Mouse (Mus musculus) stomach, embryonic 14.5 days (tissue): ENCODE measurements at regions not wholly inside any gene's neighbourhood (a gene's known extent, or its start where the extent isn't known, plus 50 kb on each side); places are given as distances from the start of the nearest gene placed in this dataset.

ENCODE experiments used
- ATAC-seq: fragments of 200-750 bp; cut with Nextera tagmentation; 2 replicates; pipeline ENCODE4 v1.8.0; 2017; ENCODE audit warnings: low read depth, moderate TSS enrichment; ENCODE audit not compliant: insufficient number of reproducible peaks, insufficient read depth, low FRiP score
- H3K27ac ChIP-seq: fragments of 300-500 bp; sonication (generic); 2 replicates; pipeline ENCODE4 v1.5.1; 2014; ENCODE audit warnings: mild to moderate bottlenecking, low read length, moderate library complexity, mixed read lengths
- H3K27me3 ChIP-seq: fragments of 300-500 bp; sonication (generic); 2 replicates; pipeline ENCODE4 v1.6.1; 2014; ENCODE audit warnings: low read length, control low read depth, mixed read lengths; ENCODE audit not compliant: control insufficient read depth, insufficient read depth
- H3K36me3 ChIP-seq: fragments of 300-500 bp; sonication (generic); 2 replicates; pipeline ENCODE4 v1.6.1; 2014; ENCODE audit warnings: mild to moderate bottlenecking, control low read depth, low read length, moderate library complexity, mixed read lengths; ENCODE audit not compliant: control insufficient read depth, insufficient read depth
- H3K4me1 ChIP-seq: fragments of 300-500 bp; sonication (generic); 2 replicates; pipeline ENCODE4 v1.6.1; 2014; ENCODE audit warnings: low read length, control low read depth, mixed read lengths; ENCODE audit not compliant: control insufficient read depth, insufficient read depth
- H3K4me2 ChIP-seq: fragments of 300-500 bp; sonication (generic); replicated peaks from 2 replicates; pipeline ENCODE4 v1.6.1; 2014; ENCODE audit warnings: low read depth, low read length, control low read depth
- H3K4me3 ChIP-seq: fragments of 300-500 bp; sonication (generic); 2 replicates; pipeline ENCODE4 v1.5.1; 2014; ENCODE audit warnings: low read depth, low read length, control low read depth
- H3K9ac ChIP-seq: fragments of 300-500 bp; sonication (generic); replicated peaks from 2 replicates; pipeline ENCODE4 v1.6.1; 2014; ENCODE audit warnings: low read depth, mild to moderate bottlenecking, control low read depth, low read length, moderate library complexity, mixed read lengths
- H3K9me3 ChIP-seq: fragments of 300-500 bp; sonication (generic); 2 replicates; pipeline ENCODE4 v1.6.1; 2016; ENCODE audit warnings: low read depth, low read length, control low read depth; ENCODE audit not compliant: control insufficient read depth
- WGBS: fragments of 180-500 bp; shearing (Covaris S2); extraction: QIAGEN DNeasy Blood & Tissue Kit; methylation state at CpG from one replicate; pipeline ENCODE4 v1.1.7; 2014; 5-methylcytosine and 5-hydroxymethylcytosine counted together

GRCm38 (mm10) chr15:97188545-97188944, 58.4 kb upstream of the Pced1b start:
- Histone ChIP-seq H3K9ac (no peak overlapping the region), H3K9me3 (no peaks in the 10 kb centered on the region), H3K27me3 (no peaks in the 10 kb centered on the region), H3K36me3 (no peaks in the 10 kb centered on the region), H3K4me1 (no peaks in the 10 kb centered on the region), H3K27ac (no peak overlapping the region), H3K4me2 (no peak overlapping the region), H3K4me3 (no peak overlapping the region)
- WGBS: 74% methylated on average over 17 of the region's 17 CpGs
- no peak for ATAC-seq

GRCm38 (mm10) chr15:97187831-97188230, 59.1 kb upstream of the Pced1b start:
- WGBS: 31% methylated on average over 3 of the region's 3 CpGs
- Histone ChIP-seq H3K27ac (no peak overlapping the region), H3K9ac (no peak overlapping the region), H3K4me3 (no peak overlapping the region), H3K4me1 (no peaks in the 10 kb centered on the region), H3K9me3 (no peaks in the 10 kb centered on the region), H3K36me3 (no peaks in the 10 kb centered on the region), H3K4me2 (no peak overlapping the region), H3K27me3 (no peaks in the 10 kb centered on the region)
- ATAC-seq: no peak

GRCm38 (mm10) chr15:97186034-97186433, 60.9 kb upstream of the Pced1b start:
- Histone ChIP-seq H3K4me3 (no peak overlapping the region), H3K27ac (no peak overlapping the region), H3K9ac (no peak overlapping the region), H3K9me3 (no peaks in the 10 kb centered on the region), H3K36me3 (no peaks in the 10 kb centered on the region), H3K27me3 (no peaks in the 10 kb centered on the region), H3K4me2 (no peak overlapping the region), H3K4me1 (no peaks in the 10 kb centered on the region)
- WGBS: 53% methylated on average over 8 of the region's 8 CpGs
- no peak for ATAC-seq

- Histone ChIP-seq H3K4me3 (no peak overlapping the region), H3K9me3 (no peaks in the 10 kb centered on the region), H3K27me3 (no peaks in the 10 kb centered on the region), H3K4me1 (0 out of 2 replicates have a peak, but pooled peaks cover under 1% of the 10 kb centered on the region), H3K4me2 (no peak overlapping the region), H3K36me3 (no peaks in the 10 kb centered on the region), H3K9ac (no peak overlapping the region), H3K27ac (no peak overlapping the region)
- ATAC-seq: peak; percentile 69; the same call in 1 of the 2 replicates
- 23% methylated on average over 9 of the region's 9 CpGs for WGBS
Measured at GRCm38 (mm10) chr15:97182617-97183038, 64.3 kb upstream of the Pced1b start.

GRCm38 (mm10) chr15:97180970-97181669, 65.8 kb upstream of the Pced1b start:
- H3K4me2 ChIP-seq: no peak overlapping the region
- H3K27me3 ChIP-seq: no peaks in the 10 kb centered on the region
- no peak overlapping the region for H3K4me3 ChIP-seq
- no peak overlapping the region for H3K27ac ChIP-seq
- WGBS: 66% methylated on average over 9 of the region's 9 CpGs
- H3K9ac ChIP-seq: no peak overlapping the region
- ATAC-seq: no peak
- H3K9me3 ChIP-seq: no peaks in the 10 kb centered on the region
- H3K36me3 ChIP-seq: no peaks in the 10 kb centered on the region
- H3K4me1 ChIP-seq: 0 out of 2 replicates have a peak, but pooled peaks cover 4% of the 10 kb centered on the region

GRCm38 (mm10) chr15:97178286-97178685, 68.6 kb upstream of the Pced1b start:
- no peak for ATAC-seq

GRCm38 (mm10) chr15:97177806-97178205, 69.1 kb upstream of the Pced1b start:
- WGBS: 34% methylated on average over 4 of the region's 4 CpGs
- no peak for ATAC-seq
- Histone ChIP-seq H3K9me3 (no peaks in the 10 kb centered on the region), H3K4me3 (no peak overlapping the region), H3K4me1 (peaks cover 11% of the 10 kb centered on the region; the same call in 1 of the 2 replicates), H3K36me3 (no peaks in the 10 kb centered on the region), H3K9ac (no peak overlapping the region), H3K4me2 (no peak overlapping the region), H3K27ac (no peak overlapping the region), H3K27me3 (no peaks in the 10 kb centered on the region)

More at GRCm38 (mm10) chr15:97178286-97178685, 68.6 kb upstream of the Pced1b start:
- no peak overlapping the region for H3K9ac ChIP-seq
- no peaks in the 10 kb centered on the region for H3K36me3 ChIP-seq
- WGBS: 24% methylated on average over 3 of the region's 3 CpGs
- peaks cover 11% of the 10 kb centered on the region; the same call in 1 of the 2 replicates for H3K4me1 ChIP-seq
- H3K27ac ChIP-seq: peak overlapping the region; percentile 3; the same call in 1 of the 2 replicates
- no peaks in the 10 kb centered on the region for H3K9me3 ChIP-seq
- H3K4me3 ChIP-seq: no peak overlapping the region
- no peak overlapping the region for H3K4me2 ChIP-seq
- no peaks in the 10 kb centered on the region for H3K27me3 ChIP-seq

GRCm38 (mm10) chr15:97174989-97175388, 71.9 kb upstream of the Pced1b start:
- H3K36me3 ChIP-seq: no peaks in the 10 kb centered on the region
- ATAC-seq: peak; percentile 46; the same call in 1 of the 2 replicates
- H3K27me3 ChIP-seq: no peaks in the 10 kb centered on the region
- H3K4me2 ChIP-seq: no peak overlapping the region
- H3K9ac ChIP-seq: no peak overlapping the region
- no peaks in the 10 kb centered on the region for H3K9me3 ChIP-seq
- H3K4me1 ChIP-seq: peaks cover 11% of the 10 kb centered on the region; the same call in 1 of the 2 replicates
- no peak overlapping the region for H3K4me3 ChIP-seq
- peak overlapping the region; percentile 72; the same call in 1 of the 2 replicates for H3K27ac ChIP-seq
- 25% methylated on average over 5 of the region's 5 CpGs for WGBS
